Mouse (Mus musculus) G1E-ER4 (cell line): ENCODE results near the gene Enc1. TPM values are rescaled to one million over a fixed set of nuclear protein-coding genes. Genes with fewer than 3 reads are reported as not detected.

ENCODE experiments used
- GATA1 ChIP-seq: IDR thresholded peaks from one replicate; pipeline ENCODE4 v1.8.0; 2012; ENCODE audit warnings: low read length, inconsistent platforms
- polyA plus RNA-seq: library from polyadenylated mRNA; stranded (reverse); fragments of >175 nt; gene quantifications from 2 replicates; pipeline ENCODE4 v1.2.3, GENCODE M21; 2012

The Enc1 gene
- polyA plus RNA-seq, 1 experiment, result not detected

DNA sequence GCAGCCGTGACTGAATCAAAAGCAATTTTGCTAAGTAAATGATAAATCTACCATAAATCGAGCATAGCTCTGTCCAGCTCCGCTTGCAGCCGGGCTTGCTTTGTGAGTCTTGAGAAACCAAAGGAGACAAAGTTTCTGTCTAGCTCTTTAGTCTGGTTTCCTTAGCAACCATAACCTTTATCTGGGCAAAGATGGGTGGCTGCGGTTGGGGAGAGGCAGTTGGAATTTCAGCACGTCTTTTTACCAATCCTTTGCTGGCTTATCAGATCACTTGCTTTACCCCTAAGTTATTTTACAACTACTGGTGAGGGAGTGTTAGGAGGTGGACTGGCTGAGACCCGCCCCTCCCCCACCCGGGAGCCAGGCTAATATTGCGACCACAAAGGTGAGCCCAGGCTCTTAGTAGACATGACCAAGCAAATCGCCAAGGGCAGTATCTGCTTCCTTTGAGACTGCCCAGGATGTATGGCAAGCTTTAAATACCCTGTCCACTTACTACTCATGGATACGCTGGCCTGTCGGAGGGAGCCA, 16.0 kb downstream of the Enc1 start:
- TF ChIP-seq GATA1, result no peak

DNA sequence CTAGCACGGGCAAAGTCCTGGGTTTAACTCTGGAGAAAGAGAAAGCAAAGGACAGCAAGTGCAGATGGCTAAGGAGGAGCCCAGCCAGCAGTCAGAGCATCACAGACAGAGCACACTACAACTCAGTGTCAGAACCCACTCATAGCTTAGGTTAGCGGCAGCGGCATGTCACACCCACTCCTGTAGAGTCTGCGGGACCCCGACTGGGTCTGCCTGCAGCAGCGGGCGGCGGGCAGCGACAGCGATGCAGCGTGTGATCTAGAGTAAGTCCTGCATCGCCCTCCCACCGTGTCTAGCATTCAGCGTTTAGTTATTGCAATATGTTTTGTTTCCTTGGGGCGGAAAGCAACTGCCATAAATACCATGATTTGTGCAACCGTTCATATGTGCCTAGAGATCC, 18.4 kb downstream of the Enc1 start:
- TF ChIP-seq GATA1, result no peak

DNA sequence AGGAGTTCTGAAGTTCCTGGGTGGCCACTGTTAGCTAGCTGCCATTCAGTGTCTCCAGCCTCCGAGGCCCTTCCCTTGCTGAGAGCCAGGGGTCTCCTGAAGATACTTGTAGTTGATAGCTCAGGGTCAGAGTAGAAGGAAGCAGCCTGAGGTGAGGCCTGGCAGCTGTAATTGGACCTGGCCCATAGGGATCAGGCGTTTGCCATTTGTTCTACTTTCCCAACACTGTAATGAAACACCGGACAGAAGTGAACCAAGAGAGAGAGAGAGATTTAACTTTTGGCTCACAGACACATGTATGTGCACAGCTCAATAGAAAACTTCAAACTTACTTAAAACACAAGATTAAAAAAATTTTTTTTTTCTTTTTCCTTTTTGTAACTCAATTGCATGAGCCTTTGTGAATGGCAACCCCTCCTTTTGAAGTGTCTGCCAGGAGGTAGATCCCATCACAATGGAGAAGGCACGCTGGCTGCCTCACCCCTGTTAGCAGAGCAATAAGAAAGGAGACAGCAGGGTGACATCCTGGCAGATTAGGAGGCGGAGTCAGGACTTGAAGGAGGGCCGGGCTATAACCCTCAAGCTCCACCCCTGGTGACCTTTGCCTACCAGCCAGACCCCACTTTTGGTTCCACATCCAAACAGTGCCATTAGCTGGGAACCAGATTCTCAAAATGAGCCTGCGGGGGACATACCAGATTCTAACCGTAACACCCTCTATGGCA, 19.7 kb downstream of the Enc1 start:
- no peak for TF ChIP-seq GATA1

DNA sequence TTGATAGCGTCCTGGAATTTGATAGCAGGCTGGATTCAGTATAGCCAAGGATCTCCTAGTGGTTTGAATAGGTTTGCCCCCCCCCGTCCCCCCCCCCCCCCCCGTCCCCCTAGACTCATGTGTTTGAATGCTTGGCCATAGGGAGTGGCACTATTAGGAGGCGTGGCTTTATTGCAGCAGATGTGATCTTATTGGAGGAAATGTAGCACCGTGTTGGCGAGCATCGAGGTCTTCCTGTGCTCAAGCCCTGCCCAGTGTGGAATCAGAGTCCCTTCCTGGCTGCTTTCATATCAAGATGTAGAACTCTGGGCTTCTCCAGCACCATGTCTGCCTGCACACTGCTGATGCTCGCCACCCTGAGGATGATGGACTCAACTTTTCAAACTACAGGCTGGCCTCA, 20.6 kb downstream of the Enc1 start:
- TF ChIP-seq GATA1, result no peak

DNA sequence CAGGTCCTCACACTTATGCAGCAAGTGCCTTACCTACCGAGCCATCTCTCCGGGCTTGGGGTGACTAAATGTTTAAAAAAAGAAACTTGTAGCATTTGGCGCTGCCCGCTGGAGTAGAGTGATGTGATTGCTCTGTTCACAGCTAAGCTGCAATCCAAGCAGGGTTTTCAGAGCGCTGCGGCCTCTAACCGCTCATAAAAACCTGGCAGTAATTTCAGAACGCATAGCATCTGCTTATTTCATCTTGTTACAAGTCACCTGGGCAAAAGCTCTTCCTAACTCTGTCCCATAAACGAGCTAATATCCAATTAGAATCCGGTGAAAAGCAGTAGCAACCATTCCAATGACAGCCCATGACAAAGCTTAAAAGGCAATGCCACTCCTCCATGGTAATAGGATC, 21.8 kb downstream of the Enc1 start:
- no peak for TF ChIP-seq GATA1

DNA sequence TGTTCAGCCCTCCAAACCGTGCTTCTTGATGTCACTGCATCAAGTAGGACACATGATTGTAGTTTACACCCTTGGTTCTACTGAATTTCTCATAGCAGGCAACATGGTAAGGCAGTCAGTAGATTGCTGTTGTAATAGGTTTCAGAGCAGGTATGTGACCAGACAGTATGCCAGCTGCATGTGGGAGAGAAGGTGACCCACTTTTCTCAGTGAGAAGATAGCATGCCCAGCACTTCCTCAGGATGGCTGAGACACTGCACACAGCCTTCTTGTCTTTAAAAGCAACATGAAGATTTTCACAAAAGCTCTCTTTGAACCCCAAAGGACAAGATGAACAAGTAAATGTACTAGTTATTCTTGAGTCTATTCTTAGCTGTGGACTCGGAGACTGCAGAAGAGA, 29.8 kb downstream of the Enc1 start:
- no peak for TF ChIP-seq GATA1

DNA sequence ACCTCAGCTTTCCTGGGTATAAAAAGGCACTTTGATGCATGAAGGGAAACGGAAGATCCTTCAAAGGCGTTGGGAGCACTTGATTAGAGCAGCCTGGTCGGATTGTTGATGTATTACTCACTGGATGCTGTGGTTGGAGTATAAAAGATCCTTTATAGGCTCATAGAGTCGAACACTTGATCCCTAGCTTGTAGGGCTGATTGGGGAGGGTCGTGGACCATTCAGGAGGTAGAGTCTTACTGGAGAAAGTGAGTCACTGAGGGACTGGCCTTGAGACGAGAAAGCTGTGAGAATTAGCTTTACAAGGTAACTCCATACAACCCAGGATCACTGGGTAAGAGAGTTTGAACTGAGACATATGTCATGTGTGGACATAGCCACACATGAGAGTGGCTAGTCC, 30.7 kb downstream of the Enc1 start:
- TF ChIP-seq GATA1, result no peak

DNA sequence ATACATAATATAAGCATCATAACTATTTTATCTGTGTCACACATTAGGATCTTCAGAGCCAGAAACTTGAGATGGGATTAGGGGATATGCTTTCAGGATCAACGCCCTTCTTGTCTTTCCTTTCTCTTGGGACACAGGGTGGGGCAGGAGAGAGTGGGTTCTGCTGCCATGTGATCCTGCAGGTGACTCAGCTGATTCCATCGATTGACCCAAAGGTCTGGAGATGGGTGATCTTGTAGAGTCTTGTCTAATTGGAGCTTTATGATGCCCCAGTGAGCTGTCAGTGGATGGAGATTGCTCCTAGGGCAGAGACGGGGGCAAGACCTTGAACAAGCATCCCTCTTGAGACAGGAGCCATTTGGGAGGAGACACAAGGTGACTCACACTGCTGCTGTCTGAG, 33.9 kb downstream of the Enc1 start:
- TF ChIP-seq GATA1, result no peak

DNA sequence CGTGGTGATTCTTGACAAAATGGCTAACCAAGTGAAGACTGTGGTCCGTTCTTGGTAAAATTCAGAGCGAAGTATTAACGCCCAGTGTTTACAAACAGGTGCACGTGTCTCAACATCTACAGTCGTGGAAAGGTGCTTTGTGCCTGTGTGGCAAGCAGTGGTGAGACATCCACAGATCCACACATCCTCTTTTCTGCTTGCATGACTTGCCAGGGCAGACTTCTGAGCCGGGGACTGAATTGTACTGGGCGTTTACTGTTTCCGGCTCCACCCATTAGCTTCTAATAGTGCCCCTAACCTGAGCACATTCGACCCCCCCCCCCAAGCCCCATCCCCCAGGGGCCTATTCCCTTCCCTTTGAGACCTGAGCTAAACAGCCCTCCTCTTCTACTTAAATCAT, 34.6 kb downstream of the Enc1 start:
- TF ChIP-seq GATA1, result no peak

DNA sequence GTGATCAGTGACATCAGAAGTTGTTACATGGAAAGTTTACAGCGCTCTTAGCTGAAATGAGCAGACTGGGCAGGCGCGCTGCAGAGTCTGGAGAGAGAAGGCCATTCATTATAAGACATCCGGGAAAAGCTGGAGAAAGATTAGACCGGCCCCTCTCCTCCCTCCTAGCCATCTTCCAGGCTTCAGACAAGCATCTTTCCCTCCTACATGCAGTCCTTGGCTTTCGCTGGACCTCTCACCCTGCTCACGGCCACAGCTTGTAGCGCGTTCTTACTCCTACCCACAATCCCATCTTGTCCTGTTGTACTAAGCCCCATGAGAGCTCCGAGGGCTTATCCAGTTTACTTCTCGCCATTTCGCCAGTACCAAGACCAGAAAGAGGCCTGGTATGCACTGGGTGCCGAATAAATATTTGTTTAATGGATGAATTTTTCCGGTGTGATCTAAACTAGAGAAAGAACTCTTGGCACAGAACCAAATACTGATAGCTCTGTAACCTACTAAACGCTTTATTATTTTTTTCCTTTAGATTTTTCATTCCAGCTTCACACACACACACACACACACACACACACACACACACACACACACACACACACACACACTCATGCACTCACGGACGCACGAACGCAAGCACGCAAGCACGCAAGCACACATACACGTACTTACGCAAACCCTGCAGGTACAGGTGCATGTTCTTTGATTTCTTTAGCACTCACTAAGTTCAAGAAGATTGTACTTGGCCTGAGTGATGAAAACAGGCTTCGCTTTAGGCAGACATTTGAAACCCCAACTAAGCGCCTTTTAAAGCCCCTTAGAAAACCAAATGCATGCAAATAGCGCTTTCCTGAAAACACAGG, 41.4 kb downstream of the Enc1 start:
- no peak for TF ChIP-seq GATA1

DNA sequence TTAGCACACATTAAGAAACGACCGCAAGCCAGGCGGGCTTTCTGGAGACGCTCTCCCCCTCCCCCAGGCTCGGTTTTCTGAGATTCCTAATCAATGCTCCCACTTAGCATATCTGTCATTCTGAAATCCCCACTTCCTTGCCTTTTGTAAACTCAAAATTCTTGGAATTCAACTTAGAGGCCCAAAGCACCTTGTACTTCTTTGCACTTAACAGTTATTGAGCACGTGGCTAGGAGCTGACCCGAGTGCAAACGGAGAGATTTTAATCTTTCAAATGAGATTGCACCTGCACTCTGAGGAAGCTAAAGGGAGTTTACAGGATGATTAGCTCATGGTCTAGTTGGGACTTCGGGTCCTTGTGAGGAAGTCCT, 42.0 kb downstream of the Enc1 start:
- no peak for TF ChIP-seq GATA1

DNA sequence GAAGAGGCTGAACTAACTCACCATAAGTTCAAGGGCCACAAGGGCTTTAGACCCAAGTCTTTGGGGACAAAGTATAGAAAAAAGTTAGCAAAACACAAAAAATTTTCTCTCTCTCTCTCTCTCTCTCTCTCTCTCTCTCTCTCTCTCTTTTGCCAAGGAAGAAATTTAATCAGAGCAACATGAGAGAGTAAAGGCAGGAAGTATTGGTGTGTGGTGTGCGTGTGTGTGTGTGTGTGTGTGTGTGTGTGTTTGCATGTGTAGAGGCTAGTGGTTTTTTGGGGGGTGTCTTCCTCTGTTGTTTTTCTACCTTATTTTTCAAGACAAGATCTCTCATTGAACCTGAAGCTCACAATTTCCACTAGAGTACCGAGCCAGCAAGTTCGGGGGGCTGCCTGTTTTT, 46.1 kb downstream of the Enc1 start:
- no peak for TF ChIP-seq GATA1

DNA sequence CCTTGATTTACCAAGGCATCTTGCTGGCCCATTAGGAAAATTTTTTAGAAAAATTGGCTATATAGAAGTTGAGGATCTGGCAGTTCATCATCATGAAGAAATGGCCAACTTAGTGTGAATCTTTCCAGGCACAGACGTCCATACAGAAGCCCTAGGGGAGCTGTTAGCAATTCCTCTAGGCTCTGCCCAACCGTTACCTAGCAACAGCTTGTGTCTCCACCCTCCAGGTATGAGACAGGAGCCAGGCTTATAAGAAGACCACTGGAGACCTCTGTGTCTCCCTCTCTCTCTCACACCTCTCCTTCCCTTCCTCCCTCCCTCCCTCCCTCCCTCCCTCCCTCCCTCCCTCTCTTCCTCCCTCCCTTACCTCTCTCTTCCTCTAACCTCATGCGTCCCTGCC, 49.8 kb downstream of the Enc1 start:
- TF ChIP-seq GATA1, result no peak

DNA sequence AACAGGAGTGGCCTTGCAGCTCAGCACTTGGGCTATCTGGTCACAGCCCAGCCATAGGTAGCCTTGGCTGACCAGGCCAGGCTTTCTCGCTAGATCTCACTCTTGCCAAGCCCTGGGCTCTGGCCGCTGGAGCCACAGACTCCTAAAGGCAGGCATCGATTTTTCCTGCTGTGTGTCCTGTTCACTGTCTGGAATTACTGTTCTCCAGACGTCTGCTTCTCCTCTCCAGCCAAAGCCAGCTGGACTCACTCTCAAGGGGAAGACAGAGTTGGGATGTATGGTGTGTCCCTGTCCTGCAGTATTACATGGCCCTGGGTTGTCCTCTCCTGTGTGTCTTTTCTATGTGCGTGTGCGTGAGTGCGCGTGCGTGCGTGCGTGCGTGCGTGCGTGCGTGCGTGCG, 50.4 kb downstream of the Enc1 start:
- no peak for TF ChIP-seq GATA1

DNA sequence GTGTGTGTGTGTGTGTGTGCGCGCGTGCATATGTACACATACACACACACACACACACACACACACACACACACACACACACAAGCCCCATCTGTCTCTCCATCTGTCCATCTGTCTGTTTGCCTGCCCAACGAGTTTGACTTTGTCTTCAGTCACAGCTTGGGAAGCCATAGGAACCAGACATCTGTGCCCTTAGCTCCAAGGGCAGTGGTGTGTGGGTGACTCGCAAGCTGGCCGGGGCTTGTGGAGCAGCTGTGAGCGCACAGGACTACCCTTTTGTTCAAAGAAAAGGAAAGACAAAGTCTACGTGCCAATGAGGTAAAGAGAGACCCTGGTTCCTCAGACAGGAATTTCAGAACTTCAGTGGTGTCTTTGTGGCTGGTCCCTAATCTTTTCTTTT, 51.1 kb downstream of the Enc1 start:
- no peak for TF ChIP-seq GATA1

DNA sequence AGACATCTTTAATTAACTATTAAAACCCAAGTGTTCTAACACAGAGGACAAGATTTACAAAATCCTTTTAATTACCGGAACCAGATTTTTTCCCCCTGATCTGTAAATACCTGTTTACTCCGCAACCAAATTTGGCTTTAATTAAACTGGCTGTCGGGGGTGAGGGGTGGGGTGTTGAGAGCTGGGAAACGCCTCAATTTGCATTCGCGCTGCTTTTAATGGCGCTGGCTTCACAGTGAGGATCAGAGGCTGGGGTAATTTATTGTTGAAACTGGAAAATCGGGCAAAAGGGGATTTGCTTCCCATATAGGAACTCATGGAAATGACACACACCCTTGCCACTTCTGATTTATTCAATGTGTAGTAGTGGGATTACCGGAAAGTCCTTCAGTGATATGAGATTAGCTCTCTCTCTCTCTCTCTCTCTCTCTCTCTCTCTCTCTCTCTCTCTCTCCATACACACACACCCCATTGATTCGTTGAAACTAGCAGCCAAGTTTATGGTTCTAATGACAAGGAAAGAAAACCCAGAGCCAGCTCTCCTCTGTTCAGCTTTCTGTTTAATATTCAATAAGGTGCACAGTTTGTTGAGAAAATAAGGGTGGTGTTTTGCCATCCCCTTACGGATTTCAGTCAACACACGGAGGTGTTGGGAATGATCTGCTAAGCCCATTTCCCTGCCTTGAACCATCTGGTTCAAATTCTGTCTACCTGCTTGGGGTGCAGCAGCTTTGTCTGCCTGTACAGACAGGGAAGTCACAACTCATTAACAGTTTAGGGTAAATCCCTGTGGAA, 51.7 kb downstream of the Enc1 start:
- no peak for TF ChIP-seq GATA1
